Mouse (Mus musculus) liver, adult 2 months (tissue): ENCODE measurements around the gene Sardh. TPM values are rescaled to one million over a fixed set of nuclear protein-coding genes. Genes with fewer than 3 reads are reported as not detected.

Source experiments
- DNase-seq: peaks from one replicate; pipeline ENCODE4 v3.0.0-alpha.2; 2011; ENCODE audit warnings: low read depth, low spot score; ENCODE audit errors: extremely low read depth
- H3K27ac ChIP-seq: fragments of 200-500 bp; replicated peaks from 2 replicates; pipeline ENCODE4 v1.5.1; 2012; ENCODE audit warnings: low read depth, mild to moderate bottlenecking, control low read depth, inconsistent platforms, low read length; ENCODE audit not compliant: insufficient read depth
- H3K27me3 ChIP-seq: fragments of 200-500 bp; 2 replicates; pipeline ENCODE4 v1.6.1; 2012; ENCODE audit warnings: mild to moderate bottlenecking, moderate library complexity, low read length, inconsistent platforms; ENCODE audit not compliant: control insufficient read depth, insufficient read depth
- H3K36me3 ChIP-seq: fragments of 200-500 bp; 2 replicates; pipeline ENCODE4 v1.6.1; 2012; ENCODE audit warnings: low read length, inconsistent platforms; ENCODE audit not compliant: control insufficient read depth, insufficient read depth
- H3K4me1 ChIP-seq: fragments of 200-500 bp; 2 replicates; pipeline ENCODE4 v1.6.1; 2011; ENCODE audit warnings: low read length; ENCODE audit not compliant: control insufficient read depth, insufficient read depth
- H3K4me3 ChIP-seq: fragments of 200-500 bp; 2 replicates; pipeline ENCODE4 v1.5.1; 2011; ENCODE audit warnings: low read depth, mild to moderate bottlenecking, control low read depth, low read length, moderate library complexity; ENCODE audit not compliant: insufficient read depth
- H3K79me2 ChIP-seq: fragments of 200-500 bp; 2 replicates; pipeline ENCODE4 v1.6.1; 2012; ENCODE audit warnings: inconsistent platforms, mild to moderate bottlenecking, low read length, moderate library complexity; ENCODE audit not compliant: control insufficient read depth, insufficient read depth
- H3K9ac ChIP-seq: fragments of 200-500 bp; 2 replicates; pipeline ENCODE4 v1.6.1; 2012; ENCODE audit warnings: low read depth, mild to moderate bottlenecking, control low read depth, inconsistent platforms, low read length
- CTCF ChIP-seq: fragments of 200-500 bp; IDR thresholded peaks from 2 replicates; pipeline ENCODE4 v1.5.1; 2011; ENCODE audit warnings: low read depth, low read length, control low read depth
- POLR2A ChIP-seq: fragments of 200-500 bp; IDR thresholded peaks from 2 replicates; pipeline ENCODE4 v1.6.1; 2011; ENCODE audit warnings: low read length, control low read depth; ENCODE audit not compliant: insufficient read depth; ENCODE audit errors: extremely low read depth
- WGBS: fragments of 180-500 bp; shearing (Covaris S2); methylation state at CpG from one replicate; pipeline ENCODE4 v1.1.7; 2018; 5-methylcytosine and 5-hydroxymethylcytosine counted together
- polyA plus RNA-seq: library from polyadenylated mRNA; depleted of rRNA; stranded (reverse); fragments of >200 nt; gene quantifications from 2 replicates; pipeline ENCODE4 v1.2.3, GENCODE M21; 2012; rRNA removed
- total RNA-seq: library from RNA; depleted of rRNA; stranded (reverse); fragments of >200 nt; gene quantifications from 2 replicates; pipeline ENCODE4 v1.2.3, GENCODE M21; 2014; rRNA removed

Sardh gene
- total RNA-seq (382 and 424 TPM in 2 replicates), polyA plus RNA-seq (768 and 871 TPM in 2 replicates)

DNA sequence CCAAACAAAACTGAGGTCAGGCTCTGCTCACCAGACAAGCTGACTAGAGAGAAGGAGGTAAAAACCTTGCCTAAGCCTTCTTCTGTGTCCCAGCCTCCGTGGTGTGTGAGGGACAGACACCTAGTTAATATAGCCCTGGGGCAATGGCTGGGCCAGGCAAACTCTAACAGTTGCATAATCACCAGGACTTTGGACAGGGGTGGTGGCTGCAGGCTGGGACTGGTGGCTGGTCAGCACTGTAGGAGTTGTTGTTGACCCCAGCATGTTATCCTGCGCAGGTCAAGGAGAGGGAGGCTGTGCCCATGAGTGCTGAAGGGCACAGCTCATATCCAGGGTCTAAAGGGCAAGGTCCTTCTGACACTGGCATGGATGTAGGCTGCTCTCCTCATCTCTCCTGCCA lies at the start of gene Sardh:
Gene Sardh (minus strand): TSS at position 127 of the 400 bp plus-strand sequence.
- Histone ChIP-seq H3K27me3 (no peaks in the 10 kb centered on the region), H3K79me2 (peaks cover 21% of the 10 kb centered on the region; the same call in 1 of the 2 replicates), H3K36me3 (peaks cover 3% of the 10 kb centered on the region; the same call in 1 of the 2 replicates), H3K27ac (peak within 1 kb of the TSS; percentile 98), H3K4me1 (peaks cover 29% of the 10 kb centered on the region), H3K4me3 (peak within 1 kb of the TSS; percentile 19), H3K9ac (peak within 1 kb of the TSS; percentile 78)
- TF ChIP-seq POLR2A = peak; percentile 69; the same call in 1 of the 2 replicates
- no peak for TF ChIP-seq CTCF
- WGBS = 19% methylated on average over 2 of the region's 2 CpGs
- DNase-seq = peak; percentile 99

DNA sequence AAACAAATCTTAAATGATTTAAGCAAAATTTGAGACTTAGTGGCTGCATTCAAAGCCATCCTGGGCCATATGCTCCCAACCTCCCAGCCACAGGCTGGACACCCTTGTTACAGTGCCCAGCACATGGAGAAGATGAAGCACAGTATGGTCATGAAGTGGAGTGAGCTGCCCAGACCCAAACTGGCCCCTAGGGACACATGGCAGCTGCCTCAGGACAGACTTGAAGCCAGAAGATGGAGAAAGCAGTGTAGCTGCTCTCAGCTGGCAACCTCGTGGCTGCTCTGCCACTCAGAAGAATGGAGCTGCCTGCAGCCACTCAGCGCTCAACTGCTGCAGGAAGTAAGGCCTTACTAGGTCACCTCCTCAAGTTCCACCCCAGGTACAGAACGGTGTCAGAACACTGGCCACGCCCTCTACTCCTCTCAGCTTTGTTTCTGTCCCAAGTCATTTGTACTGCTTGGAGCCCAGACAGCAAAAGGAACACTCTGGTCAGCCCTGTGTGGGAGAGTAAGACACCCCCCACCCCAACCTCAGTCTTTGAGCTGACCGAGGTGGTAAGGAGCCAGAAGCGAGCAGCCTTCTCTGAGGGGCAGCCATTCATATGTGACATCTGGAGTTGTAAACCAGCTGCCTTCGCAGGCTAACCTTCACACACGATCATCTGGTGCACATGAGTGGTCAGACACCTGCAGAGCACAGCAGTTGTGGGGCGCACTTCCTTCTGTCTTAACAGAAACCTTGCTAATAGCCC lies 48.7 kb upstream of the Sardh start:
- Histone ChIP-seq H3K79me2 (no peaks in the 10 kb centered on the region; the same call in 1 of the 2 replicates), H3K4me1 (no peaks in the 10 kb centered on the region), H3K9ac (no peak overlapping the region), H3K27ac (no peak overlapping the region), H3K36me3 (no peaks in the 10 kb centered on the region), H3K4me3 (no peak overlapping the region), H3K27me3 (no peaks in the 10 kb centered on the region)
- TF ChIP-seq POLR2A = no peak
- TF ChIP-seq CTCF = no peak
- WGBS = 92% methylated on average over 9 of the region's 9 CpGs
- DNase-seq = no peak

DNA sequence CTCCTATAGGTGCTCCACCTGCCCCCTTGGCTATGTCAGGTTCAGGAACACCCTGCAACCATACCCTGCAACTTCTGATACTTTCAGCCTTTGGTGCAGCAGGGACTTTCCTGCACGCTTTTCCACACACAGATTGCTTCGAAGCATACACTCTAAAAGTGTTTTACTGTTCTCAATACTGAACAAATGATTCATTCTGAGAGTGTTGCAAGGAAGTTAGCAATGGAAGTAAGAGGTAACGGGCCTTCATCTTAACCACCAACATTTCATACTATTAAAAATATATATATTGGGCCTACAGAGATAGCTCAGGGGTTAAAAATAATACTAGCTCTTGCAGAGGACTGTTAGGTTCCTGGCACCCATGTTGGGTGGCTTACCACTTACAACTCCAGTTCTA lies 46.6 kb upstream of the Sardh start:
- DNase-seq = no peak
- H3K36me3 ChIP-seq = no peaks in the 10 kb centered on the region
- WGBS = 97% methylated on average over 3 of the region's 3 CpGs

DNA sequence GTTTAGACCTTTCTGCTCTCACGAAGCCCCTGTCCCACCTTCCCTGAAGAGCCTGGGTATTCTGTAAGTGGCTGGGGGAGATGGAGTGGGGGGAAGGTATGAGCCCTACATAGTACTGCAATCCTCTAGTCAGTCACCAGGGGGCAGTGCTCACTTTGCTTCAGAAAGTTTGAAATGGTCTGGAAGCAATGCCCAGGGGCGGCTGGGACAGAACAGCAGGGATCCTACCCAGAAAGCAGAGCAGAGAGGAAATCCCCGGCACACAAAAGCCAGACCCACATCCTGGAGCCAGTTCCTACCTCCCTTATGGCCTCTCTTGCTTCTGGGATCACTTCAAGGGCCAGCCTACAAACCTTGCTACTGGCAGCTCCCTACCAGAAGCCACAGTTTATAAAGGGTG lies 40.9 kb upstream of the Sardh start:
- 37% methylated on average over 3 of the region's 3 CpGs for WGBS
- H3K9ac ChIP-seq = no peak overlapping the region
- H3K27ac ChIP-seq = no peak overlapping the region
- H3K79me2 ChIP-seq = 0 out of 2 replicates have a peak, but pooled peaks cover 4% of the 10 kb centered on the region
- H3K4me1 ChIP-seq = peaks cover 10% of the 10 kb centered on the region; the same call in 1 of the 2 replicates
- peak; percentile 45 for DNase-seq
- TF ChIP-seq CTCF = peak; percentile 69
- no peak for TF ChIP-seq POLR2A
- H3K4me3 ChIP-seq = no peak overlapping the region
- peaks cover 2% of the 10 kb centered on the region; the same call in 1 of the 2 replicates for H3K36me3 ChIP-seq
- no peaks in the 10 kb centered on the region for H3K27me3 ChIP-seq

More for the DNA sequence above, 46.6 kb upstream of the Sardh start:
- Histone ChIP-seq H3K4me1 (no peaks in the 10 kb centered on the region), H3K79me2 (no peaks in the 10 kb centered on the region), H3K27ac (no peak overlapping the region), H3K4me3 (no peak overlapping the region), H3K9ac (no peak overlapping the region), H3K27me3 (no peaks in the 10 kb centered on the region)
- TF ChIP-seq CTCF = no peak
- TF ChIP-seq POLR2A = no peak

DNA sequence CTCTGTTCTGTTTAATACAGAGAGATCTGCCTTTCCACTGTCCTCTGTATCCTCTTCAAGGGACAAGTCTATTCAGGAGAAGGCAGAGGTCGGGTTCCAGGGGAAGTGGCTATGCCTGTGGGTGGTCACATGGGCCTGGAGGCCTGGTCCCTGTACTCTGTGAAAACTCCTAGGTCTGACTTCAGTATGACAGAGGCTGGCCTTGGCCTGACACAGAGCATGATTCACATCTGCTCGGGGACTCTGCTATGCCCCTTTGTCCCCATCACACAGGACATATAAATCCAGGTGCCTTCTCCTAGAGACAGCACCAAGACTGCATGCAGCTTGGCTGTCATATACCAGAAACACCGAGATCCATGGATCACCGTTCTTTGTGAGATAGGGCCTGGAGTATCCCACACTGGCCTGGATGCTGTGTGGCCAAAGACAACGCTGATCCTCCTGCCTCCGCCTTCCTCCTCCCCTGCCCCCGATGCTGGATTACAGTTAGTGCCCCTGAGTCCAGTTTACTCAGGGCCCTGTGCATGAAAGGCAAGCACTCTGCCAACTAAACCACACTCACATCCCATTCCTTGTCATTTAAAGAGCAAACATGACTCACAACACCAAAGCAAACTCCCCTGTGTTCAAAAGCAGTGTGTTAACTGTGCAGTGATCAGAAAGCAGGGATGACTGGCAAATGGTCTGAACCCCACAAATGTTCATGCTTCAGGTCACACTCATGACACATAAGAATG lies 39.0 kb upstream of the Sardh start:
- H3K9ac ChIP-seq = no peak overlapping the region
- no peak for TF ChIP-seq CTCF
- WGBS = 77% methylated on average over 7 of the region's 7 CpGs
- DNase-seq = no peak
- H3K36me3 ChIP-seq = peaks cover 2% of the 10 kb centered on the region; the same call in 1 of the 2 replicates
- H3K27me3 ChIP-seq = no peaks in the 10 kb centered on the region
- no peak overlapping the region for H3K27ac ChIP-seq
- 0 out of 2 replicates have a peak, but pooled peaks cover 4% of the 10 kb centered on the region for H3K79me2 ChIP-seq
- H3K4me3 ChIP-seq = no peak overlapping the region
- peaks cover 10% of the 10 kb centered on the region; the same call in 1 of the 2 replicates for H3K4me1 ChIP-seq
